Mouse (Mus musculus) forebrain, embryonic 12.5 days (tissue): Measurements from ENCODE around the gene Otulin. TPM values are rescaled to one million over a fixed set of nuclear protein-coding genes. Genes with fewer than 3 reads are reported as not detected.

Experiments used
- ATAC-seq: fragments of 200-750 bp; cut with Nextera tagmentation; 2 replicates; pipeline ENCODE4 v1.8.0; 2017; ENCODE audit warnings: moderate TSS enrichment; ENCODE audit not compliant: low FRiP score
- H3K27ac ChIP-seq: fragments of 300-500 bp; sonication (generic); 2 replicates; pipeline ENCODE4 v1.5.1; 2016; ENCODE audit warnings: mild to moderate bottlenecking
- H3K27me3 ChIP-seq: fragments of 300-500 bp; sonication (generic); 2 replicates; pipeline ENCODE4 v1.6.1; 2016; ENCODE audit warnings: mild to moderate bottlenecking
- H3K36me3 ChIP-seq: fragments of 300-500 bp; sonication (generic); replicated peaks from 2 replicates; pipeline ENCODE4 v1.6.1; 2016; ENCODE audit warnings: mild to moderate bottlenecking
- H3K4me1 ChIP-seq: fragments of 300-500 bp; sonication (generic); 2 replicates; pipeline ENCODE4 v1.6.1; 2016
- H3K4me2 ChIP-seq: fragments of 300-500 bp; sonication (generic); 2 replicates; pipeline ENCODE4 v1.6.1; 2016; ENCODE audit warnings: mild to moderate bottlenecking, moderate library complexity
- H3K4me3 ChIP-seq: fragments of 300-500 bp; sonication (generic); replicated peaks from 2 replicates; pipeline ENCODE4 v1.5.1; 2016; ENCODE audit warnings: mild to moderate bottlenecking
- H3K9ac ChIP-seq: fragments of 300-500 bp; sonication (generic); 2 replicates; pipeline ENCODE4 v1.6.1; 2016; ENCODE audit warnings: mild to moderate bottlenecking
- H3K9me3 ChIP-seq: fragments of 300-500 bp; sonication (generic); 2 replicates; pipeline ENCODE4 v1.6.1; 2016
- WGBS: fragments of 180-500 bp; shearing (Covaris S2); methylation state at CpG from one replicate; pipeline ENCODE4 v1.1.7; 2016; 5-methylcytosine and 5-hydroxymethylcytosine counted together
- polyA plus RNA-seq: library from polyadenylated mRNA; unstranded; fragments of >200 nt; fragmentation: Nextera tagmentation; extraction: Ambion mirVana; gene quantifications from 2 replicates; pipeline ENCODE4 v1.2.1, GENCODE M21; 2016

Gene Otulin
- polyA plus RNA-seq, 1 experiment from 2014 or later = 32.7 TPM

GRCm38 (mm10) chr15:27600524-27600923, 30.0 kb downstream of the Otulin start:
- Histone ChIP-seq H3K36me3 (peaks cover 19% of the 10 kb centered on the region), H3K9ac (no peak overlapping the region), H3K27me3 (no peaks in the 10 kb centered on the region), H3K4me1 (peaks cover 8% of the 10 kb centered on the region), H3K9me3 (no peaks in the 10 kb centered on the region), H3K4me3 (no peak overlapping the region), H3K27ac (no peak overlapping the region), H3K4me2 (no peak overlapping the region)
- ATAC-seq = no peak
- 92% methylated on average over 5 of the region's 5 CpGs for WGBS

GRCm38 (mm10) chr15:27598786-27599385, 31.6 kb downstream of the Otulin start:
- ATAC-seq = no peak
- Histone ChIP-seq H3K27ac (no peak overlapping the region), H3K4me3 (no peak overlapping the region), H3K9ac (no peak overlapping the region), H3K4me1 (peaks cover 15% of the 10 kb centered on the region), H3K36me3 (peaks cover 19% of the 10 kb centered on the region), H3K4me2 (no peak overlapping the region), H3K27me3 (no peaks in the 10 kb centered on the region), H3K9me3 (no peaks in the 10 kb centered on the region)
- 95% methylated on average over 13 of the region's 13 CpGs for WGBS

- Histone ChIP-seq H3K9ac (no peak overlapping the region), H3K4me1 (peaks cover 15% of the 10 kb centered on the region), H3K36me3 (peaks cover 24% of the 10 kb centered on the region), H3K27ac (no peak overlapping the region), H3K4me2 (no peak overlapping the region), H3K27me3 (no peaks in the 10 kb centered on the region), H3K4me3 (no peak overlapping the region), H3K9me3 (no peaks in the 10 kb centered on the region)
- WGBS = 85% methylated on average over 4 of the region's 4 CpGs
- ATAC-seq = no peak
Observed at GRCm38 (mm10) chr15:27597516-27597915, 33.0 kb downstream of the Otulin start.

DNA sequence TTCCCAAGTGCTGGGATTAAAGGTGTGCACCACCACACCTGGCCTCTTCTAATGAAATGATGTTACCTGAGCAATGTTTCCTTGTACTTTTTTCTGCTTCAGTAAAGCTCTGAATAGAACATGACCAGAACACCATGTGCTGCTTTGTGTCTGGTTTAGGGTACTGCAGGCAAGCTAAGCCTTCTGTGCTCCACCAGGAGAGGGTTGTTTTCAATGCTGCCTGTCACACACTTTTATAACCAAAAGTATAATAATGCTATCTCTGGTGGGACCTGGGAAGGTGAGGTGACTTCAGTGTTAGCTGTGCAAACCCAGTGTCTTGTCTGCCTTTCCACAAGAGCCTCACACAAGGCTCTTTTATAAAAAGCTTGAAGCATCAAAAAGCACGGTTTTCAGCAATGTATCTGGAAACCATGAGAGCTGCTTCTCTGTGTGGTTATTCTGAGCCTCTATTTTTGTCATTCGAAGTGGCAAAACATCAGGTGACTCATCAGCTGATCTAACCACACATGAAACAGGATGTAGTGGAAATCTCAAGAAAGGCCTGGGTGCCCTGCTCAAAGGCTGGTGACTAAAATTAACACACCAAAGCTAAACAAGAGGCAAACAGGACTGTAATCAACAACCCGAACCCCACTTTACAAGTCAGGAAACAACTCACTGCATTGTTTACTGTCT, 33.9 kb downstream of the Otulin start:
- no peak for ATAC-seq

DNA sequence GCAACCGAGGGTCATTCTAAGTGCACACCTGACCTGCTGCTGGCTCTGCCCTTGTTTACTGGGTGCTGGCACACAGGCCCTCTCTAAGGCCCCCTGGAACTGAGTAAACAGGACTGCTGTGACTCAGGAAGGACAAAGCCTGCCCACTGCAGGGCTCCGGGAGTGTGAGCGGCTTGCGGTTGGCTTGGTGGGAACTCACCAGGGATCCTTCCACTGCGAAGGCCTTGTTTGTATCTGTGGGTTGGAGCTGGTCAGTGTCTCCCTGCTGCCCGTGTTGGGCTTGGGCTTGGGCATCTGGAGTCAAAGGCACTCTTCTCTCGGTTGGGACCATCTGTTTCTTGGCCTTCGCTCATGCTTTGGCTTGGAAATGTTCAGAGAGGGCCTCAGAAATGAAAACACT, 34.9 kb downstream of the Otulin start:
- Histone ChIP-seq H3K36me3 (peaks cover 34% of the 10 kb centered on the region), H3K9me3 (no peaks in the 10 kb centered on the region), H3K27ac (peak overlapping the region; percentile 67; the same call in 1 of the 2 replicates), H3K9ac (no peak overlapping the region), H3K4me1 (peaks cover 15% of the 10 kb centered on the region), H3K27me3 (no peaks in the 10 kb centered on the region), H3K4me2 (no peak overlapping the region), H3K4me3 (no peak overlapping the region)
- ATAC-seq = no peak
- WGBS = 33% methylated on average over 8 of the region's 8 CpGs

More for the DNA sequence above, 33.9 kb downstream of the Otulin start:
- no peaks in the 10 kb centered on the region for H3K9me3 ChIP-seq
- peaks cover 15% of the 10 kb centered on the region for H3K4me1 ChIP-seq
- H3K27me3 ChIP-seq = no peaks in the 10 kb centered on the region
- no peak overlapping the region for H3K4me2 ChIP-seq
- no peak overlapping the region for H3K9ac ChIP-seq
- H3K27ac ChIP-seq = no peak overlapping the region
- peaks cover 29% of the 10 kb centered on the region for H3K36me3 ChIP-seq
- 68% methylated on average over 3 of the region's 3 CpGs for WGBS
- H3K4me3 ChIP-seq = no peak overlapping the region

- Histone ChIP-seq H3K27me3 (no peaks in the 10 kb centered on the region), H3K36me3 (peaks cover 39% of the 10 kb centered on the region), H3K4me2 (no peak overlapping the region), H3K4me3 (no peak overlapping the region), H3K9me3 (no peaks in the 10 kb centered on the region), H3K27ac (peak overlapping the region; percentile 67), H3K9ac (no peak overlapping the region), H3K4me1 (peaks cover 15% of the 10 kb centered on the region)
- 29% methylated on average over 4 of the region's 4 CpGs for WGBS
- ATAC-seq = peak; percentile 57; the same call in 1 of the 2 replicates
Observed at GRCm38 (mm10) chr15:27594973-27595372, 35.5 kb downstream of the Otulin start.

DNA sequence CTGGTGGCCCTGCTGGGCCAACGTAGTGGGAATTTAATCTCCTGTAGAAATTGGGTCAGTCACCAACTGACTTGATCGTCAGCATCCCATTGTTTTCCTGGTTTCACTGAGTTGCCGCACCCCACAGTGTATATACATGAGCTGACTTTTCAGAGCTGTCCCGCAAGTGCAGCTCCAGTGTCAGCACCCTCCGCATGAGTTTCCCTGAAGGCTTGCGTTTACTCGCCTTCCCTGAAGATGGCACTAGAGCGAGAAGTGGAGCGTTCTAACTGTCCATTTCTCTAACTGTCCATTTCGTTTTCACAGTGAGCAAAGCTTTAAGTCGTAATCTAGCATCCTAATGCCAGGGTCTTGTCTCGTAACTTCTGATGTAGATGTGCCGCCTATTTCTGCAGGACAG, 36.8 kb downstream of the Otulin start:
- Histone ChIP-seq H3K27me3 (no peaks in the 10 kb centered on the region), H3K4me2 (no peak overlapping the region), H3K9ac (no peak overlapping the region), H3K27ac (no peak overlapping the region), H3K4me3 (no peak overlapping the region), H3K4me1 (peaks cover 15% of the 10 kb centered on the region), H3K9me3 (no peaks in the 10 kb centered on the region), H3K36me3 (peaks cover 34% of the 10 kb centered on the region)
- 76% methylated on average over 13 of the region's 13 CpGs for WGBS
- ATAC-seq = no peak

GRCm38 (mm10) chr15:27592620-27593320, 37.7 kb downstream of the Otulin start:
- H3K27me3 ChIP-seq = no peaks in the 10 kb centered on the region
- ATAC-seq = no peak
- H3K27ac ChIP-seq = no peak overlapping the region
- no peak overlapping the region for H3K4me2 ChIP-seq
- no peak overlapping the region for H3K9ac ChIP-seq
- H3K4me1 ChIP-seq = peaks cover 15% of the 10 kb centered on the region
- WGBS = 91% methylated on average over 19 of the region's 19 CpGs
- H3K9me3 ChIP-seq = no peaks in the 10 kb centered on the region
- peaks cover 31% of the 10 kb centered on the region for H3K36me3 ChIP-seq
- no peak overlapping the region for H3K4me3 ChIP-seq

GRCm38 (mm10) chr15:27590812-27591211, 39.7 kb downstream of the Otulin start:
- H3K27me3 ChIP-seq = no peaks in the 10 kb centered on the region
- peaks cover 31% of the 10 kb centered on the region for H3K36me3 ChIP-seq
- 96% methylated on average over 9 of the region's 9 CpGs for WGBS
- ATAC-seq = no peak
- no peak overlapping the region for H3K27ac ChIP-seq
- no peak overlapping the region for H3K9ac ChIP-seq
- no peak overlapping the region for H3K4me3 ChIP-seq
- H3K4me2 ChIP-seq = no peak overlapping the region
- peaks cover 11% of the 10 kb centered on the region for H3K4me1 ChIP-seq
- H3K9me3 ChIP-seq = no peaks in the 10 kb centered on the region

- H3K9me3 ChIP-seq = no peaks in the 10 kb centered on the region
- no peak overlapping the region for H3K9ac ChIP-seq
- 80% methylated on average over 14 of the region's 14 CpGs for WGBS
- peaks cover 23% of the 10 kb centered on the region for H3K36me3 ChIP-seq
- no peak for ATAC-seq
- no peak overlapping the region for H3K4me3 ChIP-seq
- H3K4me1 ChIP-seq = no peaks in the 10 kb centered on the region
- no peaks in the 10 kb centered on the region for H3K27me3 ChIP-seq
- H3K4me2 ChIP-seq = no peak overlapping the region
- no peak overlapping the region for H3K27ac ChIP-seq
Observed at GRCm38 (mm10) chr15:27588087-27588826, 42.2 kb downstream of the Otulin start.

DNA sequence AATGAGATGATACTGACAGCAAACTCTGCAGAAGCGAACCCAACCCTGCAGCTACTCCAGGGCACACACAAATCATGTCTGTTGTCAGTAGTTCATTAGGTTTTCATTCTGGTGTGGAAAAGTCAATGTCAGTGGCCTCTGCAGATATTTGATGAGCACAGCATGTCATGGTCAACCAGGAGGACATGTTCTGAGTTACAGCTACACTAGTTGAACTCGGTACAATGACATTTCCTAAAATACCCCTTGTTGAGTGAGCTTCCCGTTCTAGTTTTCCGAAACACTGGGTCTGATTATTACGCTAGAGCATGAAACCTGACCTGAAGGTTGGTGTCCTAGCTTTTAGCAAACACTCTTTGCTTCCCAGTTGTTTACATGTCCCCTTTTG, 44.4 kb downstream of the Otulin start:
- Histone ChIP-seq H3K9me3 (no peaks in the 10 kb centered on the region), H3K9ac (no peak overlapping the region), H3K36me3 (peaks cover 19% of the 10 kb centered on the region), H3K4me1 (peaks cover 12% of the 10 kb centered on the region), H3K27me3 (no peaks in the 10 kb centered on the region), H3K27ac (no peak overlapping the region), H3K4me2 (no peak overlapping the region), H3K4me3 (no peak overlapping the region)
- no peak for ATAC-seq
- WGBS = 96% methylated on average over 5 of the region's 5 CpGs

DNA sequence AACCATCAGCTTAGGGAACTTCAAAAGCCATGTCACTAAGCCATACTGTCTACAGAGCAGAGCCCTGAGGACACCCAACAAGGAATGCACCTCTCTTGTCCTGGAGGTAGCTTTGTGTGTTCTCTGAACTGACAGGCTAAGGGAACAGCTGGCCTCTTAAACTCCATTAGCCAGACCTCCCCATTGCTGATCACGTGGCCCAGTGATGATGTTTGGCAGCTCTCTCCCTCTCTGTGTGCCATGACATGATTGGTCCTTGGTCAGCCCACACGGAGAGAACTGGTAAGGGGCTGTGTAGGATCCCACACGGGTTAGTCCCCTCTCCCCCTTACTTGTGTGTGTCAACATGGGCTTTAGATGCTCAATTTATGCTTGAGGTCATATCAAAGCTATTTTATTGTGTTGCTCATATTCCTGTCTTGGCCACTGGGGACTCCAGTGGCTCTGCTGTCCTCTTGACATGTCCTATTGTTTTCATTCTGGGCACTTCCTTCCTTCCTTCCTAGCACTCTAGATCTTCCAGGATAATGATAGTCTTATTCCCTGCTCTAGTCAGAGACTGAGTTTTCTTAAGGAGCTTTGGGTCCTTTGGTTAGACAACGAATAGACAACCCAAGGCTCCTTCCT, 44.9 kb downstream of the Otulin start:
- WGBS = 84% methylated on average over 4 of the region's 4 CpGs
- Histone ChIP-seq H3K4me3 (no peak overlapping the region), H3K9ac (no peak overlapping the region), H3K27me3 (no peaks in the 10 kb centered on the region), H3K9me3 (no peaks in the 10 kb centered on the region), H3K4me1 (peaks cover 16% of the 10 kb centered on the region), H3K4me2 (no peak overlapping the region), H3K36me3 (peaks cover 14% of the 10 kb centered on the region), H3K27ac (no peak overlapping the region)
- no peak for ATAC-seq
